Mouse (Mus musculus) cerebellum, adult 11 months (tissue): Measurements from ENCODE around the gene Adat2.

ENCODE experiments used
- DNase-seq: peaks from one replicate; pipeline ENCODE4 v3.0.0; 2022

The Adat2 gene

DNA sequence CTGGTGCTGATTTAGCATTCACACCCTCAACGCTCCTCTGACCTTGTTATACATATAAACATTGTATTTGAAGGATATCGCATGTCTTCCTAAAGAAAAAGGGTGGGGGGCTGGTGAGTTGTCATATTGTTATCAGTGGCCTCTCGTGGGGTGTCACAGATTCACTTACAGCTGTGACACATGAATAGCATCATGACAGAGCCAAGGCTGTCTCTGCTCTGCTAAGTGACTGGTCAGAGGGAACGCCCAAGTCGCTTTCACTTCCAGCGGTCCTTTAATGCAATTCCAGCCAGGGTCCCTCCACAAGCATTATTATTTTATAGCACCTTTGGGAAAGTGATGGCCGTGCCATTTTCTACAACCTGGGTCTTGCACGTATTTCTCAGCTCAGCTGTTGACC, 44.8 kb downstream of the Adat2 start:
- no peak for DNase-seq

DNA sequence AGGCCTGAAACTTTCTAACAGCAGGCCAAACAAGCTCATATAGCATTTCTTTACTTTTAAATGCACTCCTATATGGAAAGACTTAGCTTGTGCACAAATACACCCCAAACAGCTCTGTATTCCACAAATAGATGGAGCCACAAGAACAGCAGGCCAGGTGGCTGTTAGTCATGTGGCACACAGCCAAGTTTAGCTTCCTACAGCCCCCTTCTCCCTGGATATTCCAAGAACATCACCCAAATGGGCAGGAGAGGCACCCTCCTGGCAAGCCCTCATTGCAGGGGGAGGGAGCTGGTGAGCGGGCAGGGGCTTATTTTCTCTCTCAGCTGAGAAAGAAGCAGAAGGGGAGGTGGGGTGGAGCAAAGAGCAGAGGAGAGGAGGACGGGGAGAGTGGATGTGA, 48.2 kb downstream of the Adat2 start:
- no peak for DNase-seq
